Mouse (Mus musculus) stomach, embryonic 14.5 days (tissue): Measurements from ENCODE around the gene Ncor2. TPM values are rescaled to one million over a fixed set of nuclear protein-coding genes. Genes with fewer than 3 reads are reported as not detected.

Source experiments
- ATAC-seq: fragments of 200-750 bp; cut with Nextera tagmentation; 2 replicates; pipeline ENCODE4 v1.8.0; 2017; ENCODE audit warnings: low read depth, moderate TSS enrichment; ENCODE audit not compliant: insufficient number of reproducible peaks, insufficient read depth, low FRiP score
- H3K27ac ChIP-seq: fragments of 300-500 bp; sonication (generic); 2 replicates; pipeline ENCODE4 v1.5.1; 2014; ENCODE audit warnings: mild to moderate bottlenecking, low read length, moderate library complexity, mixed read lengths
- H3K27me3 ChIP-seq: fragments of 300-500 bp; sonication (generic); 2 replicates; pipeline ENCODE4 v1.6.1; 2014; ENCODE audit warnings: low read length, control low read depth, mixed read lengths; ENCODE audit not compliant: control insufficient read depth, insufficient read depth
- H3K36me3 ChIP-seq: fragments of 300-500 bp; sonication (generic); 2 replicates; pipeline ENCODE4 v1.6.1; 2014; ENCODE audit warnings: mild to moderate bottlenecking, control low read depth, low read length, moderate library complexity, mixed read lengths; ENCODE audit not compliant: control insufficient read depth, insufficient read depth
- H3K4me1 ChIP-seq: fragments of 300-500 bp; sonication (generic); 2 replicates; pipeline ENCODE4 v1.6.1; 2014; ENCODE audit warnings: low read length, control low read depth, mixed read lengths; ENCODE audit not compliant: control insufficient read depth, insufficient read depth
- H3K4me2 ChIP-seq: fragments of 300-500 bp; sonication (generic); replicated peaks from 2 replicates; pipeline ENCODE4 v1.6.1; 2014; ENCODE audit warnings: low read depth, low read length, control low read depth
- H3K4me3 ChIP-seq: fragments of 300-500 bp; sonication (generic); 2 replicates; pipeline ENCODE4 v1.5.1; 2014; ENCODE audit warnings: low read depth, low read length, control low read depth
- H3K9ac ChIP-seq: fragments of 300-500 bp; sonication (generic); replicated peaks from 2 replicates; pipeline ENCODE4 v1.6.1; 2014; ENCODE audit warnings: low read depth, mild to moderate bottlenecking, control low read depth, low read length, moderate library complexity, mixed read lengths
- H3K9me3 ChIP-seq: fragments of 300-500 bp; sonication (generic); 2 replicates; pipeline ENCODE4 v1.6.1; 2016; ENCODE audit warnings: low read depth, low read length, control low read depth; ENCODE audit not compliant: control insufficient read depth
- WGBS: fragments of 180-500 bp; shearing (Covaris S2); extraction: QIAGEN DNeasy Blood & Tissue Kit; methylation state at CpG from one replicate; pipeline ENCODE4 v1.1.7; 2014; 5-methylcytosine and 5-hydroxymethylcytosine counted together
- polyA plus RNA-seq: library from polyadenylated mRNA; unstranded; fragments of >200 nt; fragmentation: Nextera tagmentation; extraction: Ambion mirVana; gene quantifications from 2 replicates; pipeline ENCODE4 v1.2.1, GENCODE M21; 2014

Gene Ncor2
- polyA plus RNA-seq, 1 experiment from 2014 or later: 32.7 TPM

GRCm38 (mm10) chr5:125021298-125021697 lies 157.7 kb downstream of the Ncor2 start:
- no peak for ATAC-seq
- Histone ChIP-seq H3K27ac (no peak overlapping the region), H3K27me3 (no peaks in the 10 kb centered on the region), H3K9me3 (no peaks in the 10 kb centered on the region), H3K36me3 (peaks cover 77% of the 10 kb centered on the region), H3K4me2 (no peak overlapping the region), H3K4me3 (no peak overlapping the region), H3K9ac (no peak overlapping the region), H3K4me1 (no peaks in the 10 kb centered on the region)
- WGBS: 67% methylated on average over 11 of the region's 11 CpGs

GRCm38 (mm10) chr5:125019099-125019498 lies 159.9 kb downstream of the Ncor2 start:
- Histone ChIP-seq H3K9ac (no peak overlapping the region), H3K4me1 (no peaks in the 10 kb centered on the region), H3K27me3 (no peaks in the 10 kb centered on the region), H3K4me2 (no peak overlapping the region), H3K9me3 (no peaks in the 10 kb centered on the region), H3K27ac (no peak overlapping the region), H3K4me3 (no peak overlapping the region), H3K36me3 (peaks cover 63% of the 10 kb centered on the region)
- ATAC-seq: no peak
- WGBS: 79% methylated on average over 5 of the region's 5 CpGs

DNA sequence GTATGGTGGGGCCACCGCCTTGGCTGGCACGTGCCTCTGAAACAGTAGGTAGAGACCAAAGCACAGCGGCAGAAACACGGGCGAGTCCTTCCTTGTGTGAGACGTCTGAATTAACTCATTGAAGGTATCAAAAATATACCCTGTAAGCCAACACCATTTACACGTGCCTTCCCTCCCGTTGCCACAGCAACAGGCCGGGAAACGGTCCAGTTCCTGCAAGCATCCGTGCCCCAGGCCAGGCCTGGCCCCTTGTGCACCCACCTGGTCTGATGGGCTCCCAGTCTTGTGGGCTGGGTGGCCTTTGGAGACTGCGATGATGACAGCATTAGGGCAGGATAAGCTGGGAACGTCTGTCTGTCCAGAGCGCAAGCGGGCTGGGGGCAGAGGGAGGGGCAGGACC lies 161.7 kb downstream of the Ncor2 start:
- Histone ChIP-seq H3K4me2 (no peak overlapping the region), H3K27me3 (no peaks in the 10 kb centered on the region), H3K4me3 (no peak overlapping the region), H3K9me3 (no peaks in the 10 kb centered on the region), H3K27ac (no peak overlapping the region), H3K4me1 (no peaks in the 10 kb centered on the region), H3K36me3 (peaks cover 46% of the 10 kb centered on the region), H3K9ac (no peak overlapping the region)
- no peak for ATAC-seq
- 78% methylated on average over 15 of the region's 15 CpGs for WGBS

- 85% methylated on average over 17 of the region's 17 CpGs for WGBS
- H3K9ac ChIP-seq: no peak overlapping the region
- no peak overlapping the region for H3K4me2 ChIP-seq
- no peak overlapping the region for H3K27ac ChIP-seq
- ATAC-seq: no peak
- no peaks in the 10 kb centered on the region for H3K4me1 ChIP-seq
- no peaks in the 10 kb centered on the region for H3K9me3 ChIP-seq
- no peaks in the 10 kb centered on the region for H3K27me3 ChIP-seq
- H3K36me3 ChIP-seq: peaks cover 44% of the 10 kb centered on the region
- no peak overlapping the region for H3K4me3 ChIP-seq
Measured at GRCm38 (mm10) chr5:125016421-125017242, 162.4 kb downstream of the Ncor2 start.

DNA sequence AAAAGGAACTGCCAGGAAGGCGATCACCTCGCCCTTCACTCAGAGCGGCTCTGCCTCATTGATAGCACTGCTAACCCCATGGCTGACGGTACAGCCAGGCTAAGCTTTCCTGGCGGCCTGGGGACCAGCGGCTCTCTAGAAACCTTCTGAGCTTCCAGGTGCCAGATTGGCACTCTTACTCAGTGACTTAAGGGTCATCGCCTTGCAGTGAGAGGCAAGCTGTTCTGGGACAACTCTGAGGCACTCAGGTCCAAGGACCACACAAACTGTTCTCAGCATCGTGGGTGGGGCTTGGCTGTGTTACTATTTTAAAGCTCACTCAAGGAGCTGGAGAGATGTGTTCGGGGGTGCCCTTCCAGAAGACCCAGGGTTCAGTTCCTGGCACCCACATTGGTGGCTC lies 163.4 kb downstream of the Ncor2 start:
- Histone ChIP-seq H3K9ac (no peak overlapping the region), H3K9me3 (no peaks in the 10 kb centered on the region), H3K4me3 (no peak overlapping the region), H3K4me1 (no peaks in the 10 kb centered on the region), H3K36me3 (peaks cover 43% of the 10 kb centered on the region), H3K4me2 (no peak overlapping the region), H3K27ac (no peak overlapping the region), H3K27me3 (no peaks in the 10 kb centered on the region)
- ATAC-seq: no peak
- 87% methylated on average over 9 of the region's 9 CpGs for WGBS

GRCm38 (mm10) chr5:125015066-125015465 lies 164.0 kb downstream of the Ncor2 start:
- ATAC-seq: no peak
- no peak overlapping the region for H3K4me3 ChIP-seq
- H3K4me1 ChIP-seq: no peaks in the 10 kb centered on the region
- H3K36me3 ChIP-seq: peaks cover 43% of the 10 kb centered on the region
- H3K4me2 ChIP-seq: no peak overlapping the region
- no peaks in the 10 kb centered on the region for H3K9me3 ChIP-seq
- H3K9ac ChIP-seq: no peak overlapping the region
- no peak overlapping the region for H3K27ac ChIP-seq
- H3K27me3 ChIP-seq: no peaks in the 10 kb centered on the region
- WGBS: 85% methylated on average over 3 of the region's 3 CpGs

DNA sequence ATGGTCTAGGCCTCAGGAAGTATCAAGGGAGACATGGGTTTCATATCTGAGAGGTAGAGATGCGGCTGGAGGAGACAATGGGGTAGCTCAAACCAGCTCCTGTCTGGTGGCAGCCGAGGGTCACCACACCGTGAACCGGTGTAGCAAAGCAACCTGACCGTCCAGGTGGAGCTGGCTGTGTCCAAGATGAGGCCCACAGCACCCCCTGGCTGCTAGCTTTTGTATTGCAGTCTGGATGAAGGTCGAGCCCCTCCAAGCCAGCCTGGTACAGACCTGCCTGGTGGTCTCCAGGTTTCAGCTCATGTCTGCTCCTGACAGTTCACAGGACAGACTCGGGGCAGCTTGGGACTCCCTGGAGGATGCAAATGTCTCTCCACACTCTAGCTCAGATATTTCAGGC lies 164.5 kb downstream of the Ncor2 start:
- peak; percentile 16; the same call in 1 of the 2 replicates for ATAC-seq

DNA sequence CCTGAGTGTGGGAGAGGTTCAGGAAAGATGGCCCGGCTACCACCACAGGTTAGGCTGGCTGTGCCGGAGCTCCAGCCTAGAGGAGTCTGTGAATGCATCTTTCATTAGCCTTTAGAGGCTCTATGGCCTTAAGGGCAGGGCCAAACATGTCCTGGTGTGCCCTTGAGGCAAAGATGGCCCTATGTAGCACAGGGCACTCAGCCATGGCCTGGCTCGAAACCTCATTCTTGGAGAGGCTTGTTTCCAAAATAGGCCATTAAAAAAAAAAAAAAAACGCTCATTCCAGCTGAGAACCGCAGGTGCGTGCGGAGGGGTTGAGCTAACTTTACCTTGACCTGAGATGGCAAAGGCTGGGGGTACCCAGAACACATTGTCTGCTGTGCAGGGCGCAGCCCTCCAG lies 167.4 kb downstream of the Ncor2 start:
- H3K9me3 ChIP-seq: no peaks in the 10 kb centered on the region
- H3K4me3 ChIP-seq: no peak overlapping the region
- H3K36me3 ChIP-seq: peaks cover 14% of the 10 kb centered on the region
- no peak overlapping the region for H3K4me2 ChIP-seq
- peaks cover 5% of the 10 kb centered on the region for H3K4me1 ChIP-seq
- no peak for ATAC-seq
- H3K27ac ChIP-seq: no peak overlapping the region
- no peaks in the 10 kb centered on the region for H3K27me3 ChIP-seq
- WGBS: 90% methylated on average over 8 of the region's 8 CpGs
- H3K9ac ChIP-seq: no peak overlapping the region

More for the DNA sequence above, 164.5 kb downstream of the Ncor2 start:
- Histone ChIP-seq H3K9ac (no peak overlapping the region), H3K9me3 (no peaks in the 10 kb centered on the region), H3K27ac (no peak overlapping the region), H3K4me2 (no peak overlapping the region), H3K27me3 (no peaks in the 10 kb centered on the region), H3K36me3 (peaks cover 40% of the 10 kb centered on the region), H3K4me3 (no peak overlapping the region), H3K4me1 (no peaks in the 10 kb centered on the region)
- 39% methylated on average over 7 of the region's 7 CpGs for WGBS

DNA sequence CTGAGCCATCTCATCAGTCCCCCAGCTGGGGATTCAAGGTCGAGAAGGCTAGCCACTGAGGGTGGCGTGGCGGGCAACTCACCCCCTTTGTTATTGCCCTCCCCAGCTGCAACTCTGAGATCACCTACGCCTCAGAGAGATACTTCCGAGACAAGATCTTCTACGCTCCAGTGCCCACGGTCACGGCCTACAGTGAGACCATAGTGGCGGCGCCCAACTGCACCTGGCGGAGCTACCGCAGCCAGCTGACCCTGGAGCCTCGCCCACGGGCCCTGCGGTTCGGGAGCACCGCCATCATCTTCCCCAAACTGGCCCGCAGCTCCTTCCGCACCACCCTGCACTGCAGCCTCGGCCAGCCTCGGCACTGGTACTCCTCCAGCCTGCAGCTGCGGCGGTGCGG lies 167.9 kb downstream of the Ncor2 start:
- peaks cover 9% of the 10 kb centered on the region for H3K4me1 ChIP-seq
- H3K4me3 ChIP-seq: no peak overlapping the region
- H3K4me2 ChIP-seq: no peak overlapping the region
- 92% methylated on average over 24 of the region's 24 CpGs for WGBS
- ATAC-seq: no peak
- H3K36me3 ChIP-seq: peaks cover 10% of the 10 kb centered on the region
- H3K27me3 ChIP-seq: no peaks in the 10 kb centered on the region
- no peak overlapping the region for H3K27ac ChIP-seq
- H3K9ac ChIP-seq: no peak overlapping the region
- no peaks in the 10 kb centered on the region for H3K9me3 ChIP-seq
